Mouse (Mus musculus) thymus, postnatal 0 days (tissue): Measurements from ENCODE around the gene Nup188. TPM values are rescaled to one million over a fixed set of nuclear protein-coding genes. Genes with fewer than 3 reads are reported as not detected.
A peak's percentile ranks its signal among the peaks of the same experiment; 100 is the strongest.

ENCODE experiments used
- DNase-seq: peaks from one replicate; pipeline ENCODE4 v3.0.0-alpha.2; 2015; ENCODE audit warnings: low spot score
- polyA plus RNA-seq: library from polyadenylated mRNA; unstranded; fragments of >200 nt; fragmentation: Nextera tagmentation; extraction: Ambion mirVana; gene quantifications from 2 replicates; pipeline ENCODE4 v1.2.1, GENCODE M21; 2015

Gene Nup188
- polyA plus RNA-seq, 1 experiment from 2014 or later = 22.3 TPM

- DNase-seq = no peak
Measured at GRCm38 (mm10) chr2:30345971-30346676, 59.9 kb downstream of the Nup188 start.

GRCm38 (mm10) chr2:30349196-30349595 lies 63.0 kb downstream of the Nup188 start:
- DNase-seq = no peak

GRCm38 (mm10) chr2:30351149-30351548 lies 65.0 kb downstream of the Nup188 start:
- no peak for DNase-seq

GRCm38 (mm10) chr2:30355861-30356260 lies 69.7 kb downstream of the Nup188 start:
- no peak for DNase-seq

GRCm38 (mm10) chr2:30356266-30356665 lies 70.1 kb downstream of the Nup188 start:
- no peak for DNase-seq

GRCm38 (mm10) chr2:30356906-30357305 lies 70.7 kb downstream of the Nup188 start:
- no peak for DNase-seq

- DNase-seq = peak; percentile 11
Measured at GRCm38 (mm10) chr2:30357552-30358510, 71.6 kb downstream of the Nup188 start.

- peak; percentile 88 for DNase-seq
Measured at GRCm38 (mm10) chr2:30358533-30359531, 72.6 kb downstream of the Nup188 start, which contains the start of gene Sh3glb2. Gene Sh3glb2, minus strand, starts transcription at chr2:30359337.

GRCm38 (mm10) chr2:30360626-30361025 lies 74.4 kb downstream of the Nup188 start:
- no peak for DNase-seq

GRCm38 (mm10) chr2:30362865-30363264 lies 76.7 kb downstream of the Nup188 start:
- DNase-seq = no peak

GRCm38 (mm10) chr2:30363773-30364650 lies 77.8 kb downstream of the Nup188 start, which contains the start of gene Miga2:
Gene Miga2, plus strand, starts transcription at chr2:30364233.
- DNase-seq = peak; percentile 96

GRCm38 (mm10) chr2:30365281-30366069 lies 79.3 kb downstream of the Nup188 start:
- DNase-seq = no peak

GRCm38 (mm10) chr2:30366203-30366602 lies 80.0 kb downstream of the Nup188 start:
- DNase-seq = no peak

- no peak for DNase-seq
Measured at GRCm38 (mm10) chr2:30371544-30371943, 85.3 kb downstream of the Nup188 start.

- no peak for DNase-seq
Measured at GRCm38 (mm10) chr2:30372726-30373125, 86.5 kb downstream of the Nup188 start.

GRCm38 (mm10) chr2:30375893-30376292 lies 89.7 kb downstream of the Nup188 start:
- DNase-seq = no peak

GRCm38 (mm10) chr2:30377721-30378120 lies 91.5 kb downstream of the Nup188 start:
- no peak for DNase-seq

GRCm38 (mm10) chr2:30379307-30379706 lies 93.1 kb downstream of the Nup188 start:
- DNase-seq = no peak
